Mouse (Mus musculus) ovary, postnatal 14 days (tissue): Measurements from ENCODE around the gene Ercc1.

Source experiments
- DNase-seq: peaks from one replicate; pipeline ENCODE4 v3.0.0; 2022; ENCODE audit warnings: low spot score

Gene Ercc1

DNA sequence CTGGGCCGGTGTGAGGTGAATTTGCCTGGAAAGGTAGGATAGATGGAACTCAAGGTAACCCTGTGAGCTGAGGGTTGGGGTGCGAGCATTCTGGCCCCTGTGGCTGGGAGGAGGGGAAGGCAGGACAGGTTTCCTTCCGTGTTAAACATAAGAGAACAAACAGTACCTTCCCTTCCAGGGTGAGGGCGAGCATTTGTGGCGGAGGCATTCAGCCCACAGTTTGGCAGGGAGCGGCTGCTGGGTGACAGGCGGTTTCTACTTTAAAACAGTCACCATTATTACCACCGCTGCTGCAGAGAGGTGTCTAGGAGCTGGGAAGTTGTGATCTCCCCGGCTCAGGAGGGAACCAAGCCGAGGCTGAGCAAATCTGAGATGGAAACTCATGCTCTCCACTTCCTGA lies 7.5 kb upstream of the Ercc1 start:
- no peak for DNase-seq

DNA sequence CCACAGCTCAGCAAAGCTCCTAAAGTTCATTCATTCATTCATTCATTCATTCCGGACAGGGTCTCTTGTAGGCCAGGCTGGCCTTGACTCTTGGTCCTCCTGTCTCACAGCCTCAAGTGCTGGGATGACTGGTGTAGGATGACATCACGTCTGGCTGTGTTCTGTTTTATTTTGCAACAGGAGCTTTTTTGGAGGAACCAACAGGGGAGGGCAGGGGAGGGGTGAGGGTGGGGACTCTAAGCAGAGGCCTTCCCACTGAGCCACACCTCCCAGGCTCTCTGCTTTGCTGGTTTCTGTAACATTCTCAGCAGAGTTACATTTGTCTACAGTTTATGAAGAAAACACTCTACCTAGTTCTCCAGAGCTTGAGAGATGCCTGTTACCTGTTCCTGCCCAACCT lies 6.5 kb upstream of the Ercc1 start:
- DNase-seq = no peak

DNA sequence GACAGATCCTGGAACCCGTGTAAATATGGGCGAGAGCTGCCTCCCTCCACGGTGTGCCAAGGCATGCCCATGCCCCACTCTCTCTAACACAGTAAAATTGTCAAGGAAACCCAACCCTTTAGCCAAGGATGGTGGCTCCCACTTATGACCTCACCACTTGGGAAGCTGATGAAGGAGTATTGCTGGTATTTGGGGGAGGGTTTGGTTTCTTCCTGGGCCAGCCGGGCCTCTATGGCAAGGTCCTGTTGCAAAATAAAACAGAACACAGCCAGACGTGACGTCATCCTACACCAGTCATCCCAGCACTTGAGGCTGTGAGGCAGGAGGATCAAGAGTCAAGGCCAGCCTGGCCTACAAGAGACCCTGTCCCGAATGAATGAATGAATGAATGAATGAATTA lies 6.0 kb upstream of the Ercc1 start:
- no peak for DNase-seq

DNA sequence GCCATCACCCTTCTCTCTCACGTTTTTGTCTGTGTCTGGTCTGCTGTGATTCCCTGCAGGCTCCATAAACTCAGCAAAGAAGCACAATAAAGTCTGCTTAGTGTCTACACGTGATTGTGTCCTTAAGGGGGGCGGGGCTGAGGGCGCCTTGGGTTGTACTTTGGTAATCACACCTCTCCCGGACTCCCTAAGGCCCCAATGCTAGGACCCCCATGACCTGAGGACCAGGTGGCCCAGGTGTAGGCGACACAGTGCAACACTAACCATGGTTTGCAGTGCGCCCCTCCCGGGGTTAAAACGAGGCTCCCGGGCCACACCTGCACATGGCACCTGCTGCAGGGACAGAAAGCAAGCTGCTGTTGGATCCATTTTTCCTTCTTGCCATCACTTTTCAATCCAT lies 3.3 kb upstream of the Ercc1 start:
- DNase-seq = no peak

DNA sequence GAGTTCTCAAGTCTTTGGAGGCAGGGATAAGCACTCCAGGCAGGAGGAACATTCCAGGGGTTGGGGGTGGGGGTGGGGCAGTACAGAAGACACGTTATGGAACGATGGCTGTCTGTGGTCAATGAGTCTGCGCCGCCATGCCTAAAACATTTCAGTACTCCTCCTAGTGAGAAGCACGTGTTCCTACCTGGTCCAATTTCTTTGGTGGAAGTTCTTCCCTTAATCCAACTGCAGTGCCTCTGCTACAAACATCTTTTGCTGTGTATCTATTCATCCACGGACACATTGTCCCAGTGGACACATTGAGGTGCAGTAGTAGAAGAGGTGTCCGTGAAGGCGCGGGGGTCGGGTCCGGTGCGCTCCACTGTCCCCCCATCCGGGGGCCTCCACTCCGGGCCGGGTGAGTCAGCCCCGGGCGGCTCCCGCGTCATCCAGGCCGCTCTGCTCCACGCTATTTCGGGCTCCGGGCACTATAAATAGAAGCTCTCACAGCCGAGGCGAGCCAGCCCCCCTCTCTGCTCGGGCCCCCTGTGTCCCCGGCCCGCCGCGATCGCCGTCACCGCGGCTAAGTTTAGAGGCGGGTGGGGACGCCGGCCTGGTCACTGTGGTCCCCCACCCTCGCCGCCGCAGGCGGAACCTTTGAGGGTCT lies 2.7 kb upstream of the Ercc1 start:
- no peak for DNase-seq

DNA sequence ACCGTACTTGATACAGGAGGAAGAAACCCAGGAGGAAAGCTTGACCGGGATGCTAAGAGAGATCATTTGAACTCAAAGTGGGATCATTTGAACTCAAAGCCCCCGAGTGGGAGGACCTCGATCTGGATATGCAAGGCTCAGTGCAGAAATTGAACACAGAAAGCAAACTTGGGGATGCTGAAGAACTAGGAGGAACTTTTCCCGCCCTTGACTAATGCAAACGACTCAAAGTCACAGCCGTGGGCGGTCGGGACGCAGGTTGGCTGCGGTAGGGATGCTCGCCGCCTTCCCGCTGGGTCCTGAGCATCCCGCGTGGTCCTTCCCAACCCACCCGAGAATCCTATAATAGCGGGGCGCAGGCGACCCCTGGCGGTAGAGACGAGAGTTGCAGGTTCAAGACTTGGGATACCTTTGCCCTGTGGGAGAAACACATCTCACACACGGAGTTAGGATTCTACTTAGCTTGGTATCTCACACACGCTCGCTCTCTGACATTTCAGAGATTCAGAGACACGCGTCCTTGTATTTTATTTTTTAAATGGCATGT lies 2.0 kb upstream of the Ercc1 start:
- peak; percentile 90 for DNase-seq

DNA sequence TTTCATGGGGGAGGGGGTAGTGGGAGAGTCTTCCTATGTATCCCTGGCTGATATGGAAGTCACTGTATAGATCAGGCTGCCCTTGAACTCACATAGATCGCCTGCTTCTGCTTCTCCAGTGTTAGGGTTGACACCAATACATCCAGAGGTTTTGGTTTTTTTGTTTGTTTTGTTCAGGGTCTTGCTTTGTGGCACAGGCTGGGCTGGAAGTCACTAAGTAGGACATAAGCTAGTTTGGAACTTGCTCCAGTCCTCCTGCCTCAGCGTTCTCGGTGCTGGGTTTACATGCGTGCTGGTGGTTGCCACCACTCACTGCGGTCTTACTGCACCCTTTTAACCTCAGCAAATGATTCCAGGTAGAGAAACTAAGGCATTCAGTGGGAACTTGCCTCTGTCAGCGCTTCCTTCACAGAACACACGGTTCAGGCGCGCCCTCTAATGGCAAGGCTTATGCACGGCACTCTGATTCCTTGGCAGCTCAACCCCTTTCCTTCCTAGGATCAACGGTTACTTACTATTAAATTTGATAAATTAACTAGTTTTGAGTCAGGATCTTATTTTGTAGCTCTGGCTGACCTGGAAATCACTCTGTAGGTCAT lies 1.3 kb upstream of the Ercc1 start:
- peak; percentile 65 for DNase-seq

DNA sequence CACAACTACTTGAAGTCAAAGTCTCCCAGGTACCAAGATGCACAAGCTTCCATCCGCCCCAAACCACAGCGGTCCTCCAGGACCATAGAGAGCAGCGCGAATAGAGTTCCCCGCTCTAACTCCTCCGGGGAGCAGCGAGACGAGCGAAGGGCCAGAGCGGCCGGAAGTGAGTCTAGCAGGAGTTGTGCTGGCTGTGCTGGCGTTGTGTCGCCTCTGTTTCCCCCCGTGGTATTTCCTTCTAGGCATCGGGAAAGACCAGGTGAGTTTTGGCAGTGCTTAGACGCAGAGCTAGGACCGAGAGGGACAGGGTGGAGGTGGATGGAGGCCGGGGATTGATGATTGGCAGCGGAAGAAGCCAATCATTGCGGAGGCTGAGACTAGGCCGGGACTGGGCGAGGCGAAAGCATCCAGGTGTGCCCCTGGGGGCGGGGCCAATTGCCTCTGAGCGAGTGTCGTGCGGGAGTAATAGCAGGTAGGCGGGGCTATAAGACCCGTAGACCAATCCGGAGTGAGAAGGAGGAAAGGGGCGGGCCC lies 427 bp downstream of the Ercc1 start:
- DNase-seq = peak; percentile 88

DNA sequence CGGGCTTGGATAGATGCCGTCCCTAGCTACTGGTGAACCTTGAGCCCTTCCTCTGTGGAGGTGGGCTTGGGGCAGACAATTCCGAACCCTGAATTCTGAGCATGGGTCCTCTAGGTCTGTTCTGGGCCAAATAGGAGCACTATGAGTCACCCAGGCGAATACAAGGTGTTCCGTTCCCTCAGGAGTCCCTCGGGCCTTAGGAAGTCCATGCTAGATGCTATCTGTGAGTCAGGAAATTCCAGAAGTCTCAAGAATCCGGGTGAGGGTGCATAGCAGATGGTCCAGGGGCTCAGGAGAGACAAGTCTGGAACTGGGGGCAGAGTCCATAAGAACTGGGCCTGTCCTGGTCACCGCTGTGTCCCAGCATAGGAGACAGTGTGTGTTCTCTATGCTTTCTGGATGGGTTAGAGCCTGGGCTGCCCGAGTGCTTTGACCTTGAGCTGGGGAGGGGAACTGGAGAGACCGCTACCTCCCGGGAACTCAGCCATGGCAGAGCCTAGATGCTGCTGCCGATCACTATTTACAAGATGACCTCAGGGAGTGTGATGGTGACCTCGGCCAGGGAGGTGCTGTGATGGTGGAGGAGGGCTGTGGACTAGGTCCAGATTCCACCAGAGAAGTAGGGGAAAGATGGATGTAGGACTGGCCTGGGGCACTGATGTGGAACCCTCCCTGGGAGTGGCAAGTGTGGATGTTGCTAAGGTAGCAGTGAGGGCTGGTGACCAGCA lies 4.8 kb downstream of the Ercc1 start:
- DNase-seq = no peak

DNA sequence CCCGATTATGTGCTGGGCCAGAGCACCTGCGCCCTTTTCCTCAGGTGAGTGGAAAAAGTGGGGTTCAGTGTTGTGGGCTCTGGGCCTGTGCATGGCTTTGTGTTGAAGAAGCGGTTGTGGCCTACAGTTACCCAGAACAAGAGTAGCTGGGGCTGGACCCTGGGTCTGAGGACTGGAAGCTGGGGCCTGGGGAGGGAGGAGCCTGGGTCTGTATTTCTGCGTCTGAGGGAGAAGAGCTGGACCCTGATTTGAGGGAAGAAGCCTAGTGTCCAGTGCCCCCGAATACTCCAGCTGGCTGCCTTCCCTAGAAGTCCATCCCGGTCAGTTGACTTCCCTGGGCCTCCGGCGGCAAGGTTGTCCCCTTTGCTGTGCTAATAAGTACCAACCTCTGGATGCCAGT lies 5.6 kb downstream of the Ercc1 start:
- DNase-seq = no peak

DNA sequence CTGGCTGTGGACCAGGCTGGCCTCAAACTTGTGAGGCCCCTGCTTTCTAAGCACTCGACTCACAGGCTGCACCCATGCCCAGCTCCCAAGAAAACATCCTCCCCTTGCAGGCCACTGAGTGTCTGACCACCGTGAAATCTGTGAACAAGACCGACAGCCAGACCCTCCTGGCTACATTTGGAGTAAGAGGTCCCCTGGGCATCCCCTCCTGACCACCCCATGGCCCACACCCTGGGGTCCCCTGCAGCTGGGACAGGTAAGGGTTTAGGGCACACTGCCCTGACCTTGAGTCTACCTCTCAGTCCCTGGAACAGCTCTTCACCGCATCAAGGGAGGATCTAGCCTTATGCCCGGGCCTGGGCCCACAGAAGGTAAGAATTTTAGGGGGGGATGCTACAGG lies 10.4 kb downstream of the Ercc1 start:
- DNase-seq = no peak

DNA sequence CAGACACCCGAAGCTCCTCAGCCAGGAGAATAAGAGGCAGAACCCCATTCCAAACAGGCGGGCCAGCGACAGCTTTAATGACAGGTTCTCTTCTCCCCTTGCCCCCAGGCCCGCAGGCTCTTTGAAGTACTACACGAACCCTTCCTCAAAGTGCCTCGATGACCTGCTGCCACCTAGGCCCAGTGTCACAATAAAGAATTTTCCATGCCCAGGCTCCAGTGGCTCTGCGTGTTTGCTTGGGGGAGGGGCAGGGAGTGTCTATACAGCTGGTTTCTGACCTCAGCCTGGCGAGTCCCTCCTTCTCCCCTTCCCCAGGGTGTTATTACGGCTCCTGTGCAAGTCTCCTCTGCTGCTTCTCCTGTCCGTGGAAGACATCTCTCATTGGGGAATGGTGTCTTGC lies 11.7 kb downstream of the Ercc1 start:
- DNase-seq = no peak

DNA sequence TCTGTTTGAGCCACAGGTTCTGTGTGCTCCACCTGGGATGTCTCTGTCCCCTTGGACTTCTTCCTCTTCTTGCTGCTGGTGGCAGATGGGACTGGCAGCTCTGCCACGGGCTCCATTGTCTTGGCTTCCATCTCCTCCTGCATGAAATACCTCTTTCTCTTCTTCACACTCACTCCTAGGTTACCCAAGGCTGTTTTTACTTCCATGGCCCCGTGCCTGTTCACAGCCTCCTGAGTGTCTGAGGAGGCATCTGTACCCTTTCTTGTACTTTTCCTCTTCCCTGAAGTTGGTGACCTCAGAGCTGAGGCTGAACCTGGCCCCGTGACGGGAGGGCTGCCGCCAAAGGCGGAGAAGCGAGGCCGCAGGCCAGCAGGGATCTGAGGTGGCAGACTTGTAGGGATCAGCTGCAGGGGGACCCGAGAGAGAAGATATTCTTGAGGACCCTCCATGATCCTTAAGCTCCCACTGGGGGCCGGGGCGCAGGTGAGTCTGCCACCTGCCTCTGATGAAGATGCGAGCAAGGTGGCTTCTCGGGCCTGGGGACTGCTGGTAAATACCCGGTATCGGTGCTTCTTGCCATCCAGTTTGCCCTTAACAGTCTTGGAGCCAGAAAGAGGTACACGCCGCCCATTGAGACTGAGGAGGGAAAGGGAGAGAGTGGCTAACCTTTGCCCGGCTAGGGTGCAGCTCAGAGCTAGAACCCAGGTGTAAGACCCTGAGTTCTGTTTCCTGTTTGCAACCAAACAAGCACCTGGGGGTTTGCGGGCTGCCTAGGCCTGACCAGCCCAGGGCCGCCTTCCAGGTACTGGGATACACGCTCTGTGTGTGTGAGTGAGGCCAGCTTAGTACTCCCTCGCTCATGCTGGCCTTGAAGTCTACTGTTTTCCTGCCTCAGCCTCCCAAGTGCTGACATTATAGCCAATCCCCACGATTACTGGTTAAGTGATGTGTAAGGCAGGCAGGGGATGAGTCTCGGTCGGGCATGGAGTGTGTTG lies 13.1 kb downstream of the Ercc1 start:
- DNase-seq = no peak

DNA sequence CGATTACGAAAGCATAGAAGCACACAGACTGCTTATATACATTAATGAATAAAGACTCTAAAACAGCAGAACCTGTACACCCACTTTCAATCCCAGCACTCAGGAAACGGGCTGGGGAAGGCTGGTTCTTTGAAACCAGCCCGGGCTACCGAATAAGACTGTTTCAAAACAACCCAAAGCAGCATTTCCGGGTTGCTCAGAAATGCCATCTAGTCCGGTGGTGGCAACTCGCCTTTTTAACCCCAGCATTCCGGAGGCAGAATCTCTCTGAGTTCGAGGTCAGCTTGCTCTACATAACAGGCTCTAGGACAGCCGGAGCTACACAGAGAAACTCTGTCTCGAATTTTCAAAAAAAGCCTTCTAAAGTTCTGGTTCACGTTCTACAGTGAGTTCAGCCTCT lies 14.1 kb downstream of the Ercc1 start:
- DNase-seq = no peak

DNA sequence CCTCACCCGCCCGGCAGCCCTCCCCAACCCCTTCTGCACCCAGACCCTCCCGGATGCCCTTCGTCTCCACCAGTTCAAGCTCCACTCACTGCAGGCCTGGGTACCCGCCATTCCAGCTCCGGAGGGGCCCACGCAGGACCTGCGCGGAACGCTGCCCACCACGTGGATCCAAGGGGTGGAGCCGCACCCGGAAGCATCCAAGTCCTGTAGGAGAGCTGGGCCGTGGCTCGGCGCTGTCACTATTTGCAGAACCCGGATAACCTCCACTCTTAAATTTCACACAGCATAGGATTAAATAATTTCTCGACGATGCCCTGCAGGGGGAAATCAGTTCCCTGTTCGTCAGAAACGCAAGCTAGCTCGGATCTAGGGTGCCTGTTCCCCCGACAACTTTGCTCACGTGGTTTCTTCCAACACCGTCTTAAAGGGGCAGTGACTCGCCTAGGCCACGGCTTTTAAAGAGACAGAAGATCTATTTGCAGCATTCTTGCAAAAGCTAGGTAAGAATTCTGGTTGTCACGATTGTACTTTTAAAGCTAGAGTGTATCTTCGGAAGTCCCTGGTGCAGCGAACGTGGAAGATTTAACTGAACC lies 14.8 kb downstream of the Ercc1 start, which contains the start of the genes Cd3eap and Ppp1r13l:
Gene Cd3eap, minus strand, starts transcription at position 185 of the 593 bp plus-strand sequence.
Gene Ppp1r13l, plus strand, starts transcription at position 451 of the 593 bp plus-strand sequence.
- peak; percentile 77 for DNase-seq

DNA sequence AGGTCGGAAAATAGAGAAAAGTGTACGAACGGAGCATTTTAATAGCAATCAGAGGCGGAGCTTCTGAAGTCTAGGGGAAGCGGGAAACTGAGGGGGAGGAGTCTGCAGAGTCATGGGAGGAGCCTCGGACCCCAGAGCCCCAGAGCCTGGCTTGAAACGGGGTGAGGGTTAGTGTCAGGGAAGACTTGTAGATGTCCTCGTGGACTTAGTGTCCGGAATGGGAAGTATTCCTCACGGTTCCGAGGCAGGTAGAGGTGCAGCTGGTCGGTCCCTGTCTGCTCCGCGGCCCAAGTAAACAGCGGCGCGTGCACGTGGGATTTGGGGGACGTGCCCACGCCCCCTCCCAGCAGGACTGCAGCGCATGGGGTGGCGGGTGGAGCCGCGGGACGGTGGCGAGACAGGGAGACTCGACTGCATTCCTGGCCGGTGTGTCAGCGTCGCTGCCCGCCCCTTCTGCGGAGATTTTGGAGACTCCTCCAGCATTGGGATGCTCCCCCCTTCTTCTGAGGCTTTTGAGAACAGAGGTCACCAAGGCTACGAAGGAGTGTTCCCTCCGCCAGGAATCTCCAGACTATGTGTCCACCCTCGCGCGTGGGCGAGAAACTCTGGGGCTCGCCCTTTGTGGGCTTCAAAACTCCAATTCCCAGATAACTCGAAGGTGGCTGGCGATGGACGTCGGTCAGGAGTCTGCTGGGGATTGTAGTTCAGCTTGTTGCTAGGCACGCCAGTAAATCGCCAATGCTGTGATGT lies 15.5 kb downstream of the Ercc1 start:
- DNase-seq = peak; percentile 59

DNA sequence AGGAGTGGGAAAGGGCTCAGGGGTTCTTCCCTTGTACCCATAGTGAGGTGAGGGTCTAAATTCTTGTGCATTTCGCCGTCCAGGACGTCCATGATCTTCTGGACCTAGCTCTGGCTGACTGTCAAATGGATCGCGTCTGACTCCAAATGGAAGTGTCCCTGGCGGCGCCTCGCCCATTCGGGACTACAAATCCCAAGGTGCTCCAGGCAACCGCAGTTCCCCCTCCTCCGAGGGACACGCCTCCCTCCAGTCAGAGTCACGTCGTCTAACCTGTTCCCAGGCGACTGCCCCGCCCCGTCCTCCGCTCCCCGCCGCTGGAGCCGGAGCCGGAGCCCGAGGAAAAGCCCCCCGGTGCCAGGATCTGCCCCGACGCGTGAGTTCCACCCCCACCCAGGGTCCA lies 16.4 kb downstream of the Ercc1 start:
- peak; percentile 74 for DNase-seq

DNA sequence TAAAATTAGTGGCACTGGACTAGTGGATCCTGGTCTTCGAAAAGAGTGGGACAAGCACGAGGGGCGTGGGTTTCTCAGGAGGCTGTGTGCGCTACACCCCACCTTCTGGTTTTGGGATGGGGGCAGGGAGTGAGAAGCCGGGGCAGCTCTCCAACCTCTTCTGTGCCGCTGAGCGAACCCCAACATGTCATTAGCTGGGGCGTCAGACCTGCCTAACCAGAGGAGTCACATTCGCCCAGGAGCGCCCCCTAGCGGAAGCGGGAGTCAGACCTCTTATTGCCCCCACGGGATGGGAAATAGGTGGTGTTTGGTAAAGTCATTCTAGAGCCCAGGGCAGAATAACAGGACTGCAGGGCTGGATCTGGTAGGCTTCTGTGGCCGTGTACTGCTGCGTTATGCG lies 17.1 kb downstream of the Ercc1 start:
- peak; percentile 55 for DNase-seq

DNA sequence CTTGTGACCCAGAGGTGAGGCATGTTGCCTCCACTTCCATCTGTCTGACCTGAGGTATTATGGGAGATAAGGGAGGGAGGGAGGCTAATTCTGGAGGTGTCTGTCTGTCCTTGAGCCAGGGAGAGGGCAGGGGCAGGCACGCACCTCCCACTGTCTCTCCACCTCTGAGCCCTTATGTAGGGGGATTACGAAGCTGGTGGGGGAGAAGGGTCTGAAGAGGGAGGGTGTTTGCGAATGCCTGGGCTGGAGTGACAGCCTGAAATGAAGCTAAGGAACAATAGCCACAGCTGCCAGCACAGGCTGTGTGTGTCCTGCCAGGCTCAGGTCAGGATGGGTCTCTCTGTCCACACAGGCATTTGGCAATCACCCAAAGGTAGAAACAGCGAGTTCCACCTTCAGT lies 17.7 kb downstream of the Ercc1 start:
- DNase-seq = no peak

DNA sequence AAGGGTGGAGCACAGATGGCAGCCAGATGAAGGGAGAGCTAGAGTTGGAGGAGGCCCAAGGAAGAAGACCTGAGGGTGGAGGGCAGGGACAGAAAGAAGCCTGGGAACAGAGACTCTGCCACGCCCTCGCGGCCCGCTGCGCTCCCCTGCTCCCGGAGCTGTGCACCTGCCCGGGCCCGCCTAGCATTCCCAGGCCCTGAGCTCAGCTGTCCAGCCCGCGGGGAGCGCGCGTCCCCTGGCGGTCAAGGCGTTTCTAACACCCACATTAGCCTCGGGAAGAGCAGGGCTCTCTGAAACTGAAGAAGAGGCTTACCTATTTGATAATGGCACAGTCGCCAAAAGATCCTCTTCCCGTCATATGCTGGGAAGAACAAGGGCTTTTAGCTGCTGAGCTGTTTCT lies 19.3 kb downstream of the Ercc1 start:
- peak; percentile 56 for DNase-seq
